Mouse (Mus musculus) granulocyte monocyte progenitor cell, adult 5-6 weeks (primary cell): Measurements from ENCODE around the gene Zscan4c. TPM values are rescaled to one million over a fixed set of nuclear protein-coding genes. Genes with fewer than 3 reads are reported as not detected.
"Not testable (repeated sequence)": the region's sequence is repeated elsewhere in the genome, so short reads cannot be mapped to it uniquely, and the experiment has no call there.

ENCODE experiments used
- ATAC-seq: replicated peaks from 2 replicates; pipeline ENCODE4 v1.8.0; 2016; ENCODE audit warnings: mild to moderate bottlenecking, moderate TSS enrichment, inconsistent platforms; ENCODE audit not compliant: poor library complexity, severe bottlenecking
- total RNA-seq, 2 experiments: library from RNA; stranded (forward) in 1 of 2; stranded (reverse) in 1 of 2; fragments of 200-712, 200-1000 nt in 1 of 2; fragments of >200 nt in 1 of 2; fragmentation: Nextera tagmentation in 1 of 2; gene quantifications; 2 replicates each; pipeline ENCODE4 v1.2.3; 2014 to 2017

The Zscan4c gene
- total RNA-seq (2014; fragmentation: Nextera tagmentation) = not detected in 2 replicates
- not detected in 2 replicates for total RNA-seq (2017)

DNA sequence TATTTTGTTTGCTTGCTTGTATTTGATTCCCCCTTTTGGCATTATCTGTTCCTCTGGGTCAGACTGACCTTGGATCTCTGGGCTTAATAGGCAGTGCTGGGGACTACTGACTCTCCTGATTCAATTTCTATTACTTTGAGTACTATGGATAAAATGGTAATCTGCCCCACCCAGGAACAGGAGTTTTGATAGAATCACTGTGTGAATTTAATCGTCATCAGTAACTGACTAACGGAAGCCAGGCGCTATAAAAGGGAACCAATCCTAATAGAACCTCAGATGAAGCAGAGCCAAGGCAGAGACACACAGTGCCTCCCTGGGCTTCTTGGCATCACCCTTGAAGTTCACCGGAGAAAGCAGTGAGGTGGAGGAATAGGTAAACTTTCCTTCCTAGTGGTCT is at the start of gene Zscan4c:
Zscan4c (plus strand) TSS at position 301 of the 400 bp plus-strand sequence.
- ATAC-seq = not testable (repeated sequence)

Other genes starting within 250 kb of the Zscan4c start
- not detected in 2 replicates for gene Zscan4b, start 100.7 kb upstream of the Zscan4c start, total RNA-seq (2014; fragmentation: Nextera tagmentation)
- gene Zscan4b, start 100.7 kb upstream of the Zscan4c start, total RNA-seq (2017) = not detected in 2 replicates
- gene Zscan4-ps1, start 63.9 kb downstream of the Zscan4c start, total RNA-seq (2014; fragmentation: Nextera tagmentation) = not detected in 2 replicates
- gene Zscan4-ps1, start 63.9 kb downstream of the Zscan4c start, total RNA-seq (2017) = not detected in 2 replicates
- gene Zscan4d, start 160.4 kb downstream of the Zscan4c start, total RNA-seq (2014; fragmentation: Nextera tagmentation) = not detected in 2 replicates
- not detected in 2 replicates for gene Zscan4d, start 160.4 kb downstream of the Zscan4c start, total RNA-seq (2017)